Mouse (Mus musculus) liver, adult 2 months (tissue): ENCODE measurements at regions not wholly inside any gene's neighbourhood (a gene's known extent, or its start where the extent isn't known, plus 50 kb on each side); places are given as distances from the start of the nearest gene placed in this dataset.

ENCODE experiments used
- CTCF ChIP-seq: fragments of 200-500 bp; IDR thresholded peaks from 2 replicates; pipeline ENCODE4 v1.5.1; 2011; ENCODE audit warnings: low read depth, low read length, control low read depth
- POLR2A ChIP-seq: fragments of 200-500 bp; IDR thresholded peaks from 2 replicates; pipeline ENCODE4 v1.6.1; 2011; ENCODE audit warnings: low read length, control low read depth; ENCODE audit not compliant: insufficient read depth; ENCODE audit errors: extremely low read depth

GRCm38 (mm10) chr5:75377311-75378300 lies 197.1 kb upstream of the Kit start:
- TF ChIP-seq POLR2A (no peak), CTCF (no peak)
